Mouse (Mus musculus): ENCODE data around the gene Pvalb.

DNA sequence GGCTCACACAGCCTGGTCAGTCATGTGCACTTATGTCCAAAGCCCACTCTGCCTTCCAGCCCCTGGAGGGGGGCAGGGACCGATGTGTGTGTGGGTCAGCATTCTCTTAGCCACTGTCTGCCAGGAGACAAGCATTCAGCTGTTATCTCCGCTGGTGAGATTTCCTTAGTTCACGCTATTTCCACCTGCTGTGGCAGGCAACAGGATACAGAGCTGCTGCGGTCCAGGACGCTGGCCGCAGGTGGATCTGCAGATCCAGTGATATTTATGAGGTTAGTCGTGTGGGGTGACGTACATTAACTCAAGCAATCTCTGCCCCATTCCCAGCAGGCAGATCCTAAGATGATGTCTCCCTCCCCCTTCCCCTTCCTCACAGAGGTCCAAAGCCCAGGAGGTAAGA lies 5.2 kb upstream of the Pvalb start:
- TF ChIP-seq CTCF (IDR thresholded peaks at IDR 0.05; ENCODE audit: low read depth) (no peak), EP300 (IDR thresholded peaks at IDR 0.05; ENCODE audit: low read depth) (no peak)
